Mouse (Mus musculus) megakaryocyte progenitor cell, adult 5-6 weeks (primary cell): ENCODE measurements at regions not wholly inside any gene's neighbourhood (a gene's known extent, or its start where the extent isn't known, plus 50 kb on each side); places are given as distances from the start of the nearest gene placed in this dataset.

ENCODE experiments used
- ATAC-seq: replicated peaks from 2 replicates; pipeline ENCODE4 v1.8.0; 2016; ENCODE audit warnings: mild to moderate bottlenecking, moderate TSS enrichment, inconsistent platforms; ENCODE audit not compliant: poor library complexity

- ATAC-seq: no peak
Observed at GRCm38 (mm10) chr12:73447172-73447571, 99.0 kb downstream of the Tmem30b start.

- peak; percentile 49 for ATAC-seq
Observed at GRCm38 (mm10) chr12:73446148-73446547, 100.0 kb downstream of the Tmem30b start.

DNA sequence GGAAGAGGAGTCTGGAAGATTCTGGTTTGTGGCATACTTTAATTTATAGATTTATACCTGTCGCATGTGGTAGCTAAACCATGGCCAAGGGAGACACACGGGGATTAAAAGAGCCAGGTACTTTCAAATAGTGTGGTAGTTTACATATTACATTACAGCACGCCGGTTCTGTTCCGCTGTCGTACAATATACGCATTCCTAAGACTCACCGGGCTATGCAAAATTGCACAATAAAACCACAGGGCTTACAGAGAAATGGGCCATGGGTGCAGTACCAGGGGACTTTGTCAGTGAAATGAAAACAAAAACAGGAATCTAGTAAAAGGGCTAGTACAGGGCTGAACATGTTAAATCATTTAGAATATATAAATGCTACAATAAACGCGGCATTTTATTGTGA, 100.6 kb downstream of the Tmem30b start:
- ATAC-seq: peak; percentile 47

- peak; percentile 30 for ATAC-seq
Observed at GRCm38 (mm10) chr12:73445128-73445527, 101.1 kb downstream of the Tmem30b start.

GRCm38 (mm10) chr12:73441326-73441725, 104.9 kb downstream of the Tmem30b start:
- no peak for ATAC-seq

- no peak for ATAC-seq
Observed at GRCm38 (mm10) chr12:73434684-73435083, 111.5 kb downstream of the Tmem30b start.

GRCm38 (mm10) chr12:73432546-73432945, 113.6 kb downstream of the Tmem30b start:
- no peak for ATAC-seq

DNA sequence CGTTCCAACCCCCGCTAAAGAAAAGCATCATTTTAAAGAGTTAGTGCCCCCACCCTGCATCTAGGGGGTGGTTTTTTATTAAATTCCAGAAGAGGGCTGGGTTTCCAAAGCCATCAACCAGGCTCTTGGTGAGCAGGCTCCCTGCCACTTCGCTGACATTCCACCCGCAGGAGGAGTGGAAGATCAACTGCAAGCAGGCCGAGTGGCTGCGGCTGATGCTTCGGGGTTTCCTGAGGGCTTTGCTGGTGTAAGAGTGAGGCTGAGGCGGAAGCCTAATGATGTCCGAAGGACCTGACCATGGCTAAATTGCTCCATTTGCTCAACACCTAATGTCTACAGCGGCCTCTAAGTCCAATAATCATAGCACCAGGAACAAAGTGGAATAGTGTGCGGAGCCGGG, 118.0 kb downstream of the Tmem30b start:
- ATAC-seq: no peak

DNA sequence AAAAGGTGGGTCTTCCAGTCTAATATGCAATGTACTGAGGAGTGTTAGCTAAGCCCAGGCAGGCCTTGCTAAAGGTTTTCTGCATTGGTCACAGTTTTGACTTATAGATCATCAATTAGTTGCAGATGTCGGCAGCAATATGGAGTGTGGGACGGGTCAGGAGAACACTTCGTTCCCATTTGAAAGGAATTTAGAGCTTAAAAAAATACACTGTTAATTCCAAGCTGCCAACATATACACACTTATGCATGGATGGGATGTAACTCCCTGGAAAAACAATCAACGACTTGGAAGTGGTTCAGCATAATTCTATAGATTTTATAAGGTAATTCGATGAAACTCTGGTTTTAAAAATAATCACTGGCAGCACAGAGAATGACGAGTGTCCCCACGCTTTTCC, 121.4 kb downstream of the Tmem30b start:
- no peak for ATAC-seq

- ATAC-seq: no peak
Observed at GRCm38 (mm10) chr12:73417101-73417500, 129.1 kb downstream of the Tmem30b start.

GRCm38 (mm10) chr12:73416367-73416897, 129.8 kb downstream of the Tmem30b start:
- no peak for ATAC-seq

- no peak for ATAC-seq
Observed at GRCm38 (mm10) chr12:73415856-73416366, 129.3 kb downstream of the Slc38a6 start.

GRCm38 (mm10) chr12:73413439-73414196, 127.0 kb downstream of the Slc38a6 start:
- no peak for ATAC-seq

- ATAC-seq: no peak
Observed at GRCm38 (mm10) chr12:73412500-73412899, 125.9 kb downstream of the Slc38a6 start.

DNA sequence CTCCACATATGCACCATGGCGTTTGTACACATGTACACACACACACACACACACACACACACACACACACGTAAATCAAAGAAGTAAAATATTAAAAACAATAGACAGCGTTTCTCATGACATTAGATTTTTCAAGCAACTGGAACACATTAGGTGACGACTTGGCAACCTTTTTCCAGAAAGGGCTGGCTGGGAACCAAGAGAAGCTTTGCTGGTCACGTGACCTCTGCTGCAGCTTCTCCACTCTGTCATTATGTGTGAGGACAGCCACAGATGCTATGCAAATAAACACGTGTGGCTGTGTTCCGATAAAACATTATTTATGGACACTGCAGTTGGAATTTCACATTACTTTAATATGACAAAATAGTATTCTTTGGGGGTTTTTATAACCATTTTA, 124.3 kb downstream of the Slc38a6 start:
- ATAC-seq: no peak

DNA sequence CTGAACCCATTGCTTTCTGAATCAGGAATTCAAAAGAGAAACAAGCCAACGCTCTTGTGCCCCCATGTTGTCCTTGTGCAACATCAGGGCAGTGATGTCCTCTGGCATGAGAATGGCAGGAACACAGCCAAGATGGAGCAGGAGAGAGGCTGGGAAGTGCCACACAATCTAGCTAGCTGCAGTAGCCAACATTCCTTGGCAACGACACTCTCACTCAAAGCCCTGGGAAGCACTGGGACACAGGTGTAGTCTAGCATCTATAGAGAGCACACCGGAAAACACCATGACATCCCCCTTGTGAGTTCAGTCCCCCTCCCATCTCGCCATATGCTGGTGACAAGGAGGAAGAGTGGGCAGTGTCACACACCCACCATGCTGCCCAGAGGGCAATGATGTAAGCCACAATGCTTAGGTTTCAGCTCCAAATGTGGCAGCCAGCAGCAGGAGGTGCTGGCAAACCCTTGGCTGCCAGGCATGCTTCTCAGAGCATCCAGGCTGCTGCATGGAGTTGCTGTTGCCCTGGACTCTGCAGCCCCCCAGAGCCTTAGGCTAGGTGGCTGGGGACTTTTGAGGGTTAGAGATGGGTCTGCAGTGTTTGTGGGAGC, 123.0 kb downstream of the Slc38a6 start:
- ATAC-seq: no peak

- ATAC-seq: no peak
Observed at GRCm38 (mm10) chr12:73408614-73409013, 122.0 kb downstream of the Slc38a6 start.

DNA sequence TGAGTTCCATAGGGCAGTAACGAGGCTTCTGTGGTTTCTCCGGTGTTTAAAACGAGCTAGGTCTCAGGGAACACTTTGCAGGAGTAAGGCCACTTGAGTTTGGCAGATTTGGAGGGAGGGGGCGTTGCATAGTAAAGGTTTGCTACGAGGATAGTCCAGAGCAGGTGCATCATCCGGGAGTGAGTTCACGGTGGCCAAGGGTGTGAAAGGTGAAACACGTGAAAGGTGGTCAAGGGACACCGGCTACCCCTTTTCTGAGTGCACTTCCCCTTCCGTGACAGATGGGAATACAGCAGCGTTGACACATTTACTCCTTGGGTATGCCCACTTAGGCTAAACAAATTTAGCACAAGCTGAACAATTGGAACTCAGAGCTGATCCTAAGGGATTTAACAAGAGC, 121.6 kb downstream of the Slc38a6 start:
- no peak for ATAC-seq

GRCm38 (mm10) chr12:73406556-73407087, 120.0 kb downstream of the Slc38a6 start:
- ATAC-seq: no peak

GRCm38 (mm10) chr12:73405583-73405982, 119.0 kb downstream of the Slc38a6 start:
- ATAC-seq: no peak

DNA sequence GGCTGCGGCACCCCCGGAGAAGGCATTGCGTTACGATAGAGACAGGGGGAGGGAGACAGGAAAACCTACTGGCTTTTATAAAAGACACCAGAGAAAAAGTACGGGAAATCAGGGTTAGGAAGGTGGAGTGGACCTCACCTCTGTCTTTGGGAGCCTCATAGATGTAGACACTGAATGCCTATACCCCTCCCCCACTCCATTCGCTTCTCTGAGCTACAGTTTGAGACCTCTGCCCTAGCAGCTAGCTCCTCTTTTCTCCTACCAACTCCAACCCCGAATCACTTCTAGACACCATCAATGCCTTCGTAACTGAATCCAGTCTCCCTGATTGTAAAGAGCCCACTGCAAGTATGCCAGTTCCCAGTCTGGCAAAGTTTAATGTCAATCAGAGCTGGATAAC, 118.5 kb downstream of the Slc38a6 start:
- ATAC-seq: no peak

- ATAC-seq: no peak
Observed at GRCm38 (mm10) chr12:73403906-73404474, 117.4 kb downstream of the Slc38a6 start.
